9 mouse cellular contexts compared by ENCODE assay signal in the genomic region with DNA sequence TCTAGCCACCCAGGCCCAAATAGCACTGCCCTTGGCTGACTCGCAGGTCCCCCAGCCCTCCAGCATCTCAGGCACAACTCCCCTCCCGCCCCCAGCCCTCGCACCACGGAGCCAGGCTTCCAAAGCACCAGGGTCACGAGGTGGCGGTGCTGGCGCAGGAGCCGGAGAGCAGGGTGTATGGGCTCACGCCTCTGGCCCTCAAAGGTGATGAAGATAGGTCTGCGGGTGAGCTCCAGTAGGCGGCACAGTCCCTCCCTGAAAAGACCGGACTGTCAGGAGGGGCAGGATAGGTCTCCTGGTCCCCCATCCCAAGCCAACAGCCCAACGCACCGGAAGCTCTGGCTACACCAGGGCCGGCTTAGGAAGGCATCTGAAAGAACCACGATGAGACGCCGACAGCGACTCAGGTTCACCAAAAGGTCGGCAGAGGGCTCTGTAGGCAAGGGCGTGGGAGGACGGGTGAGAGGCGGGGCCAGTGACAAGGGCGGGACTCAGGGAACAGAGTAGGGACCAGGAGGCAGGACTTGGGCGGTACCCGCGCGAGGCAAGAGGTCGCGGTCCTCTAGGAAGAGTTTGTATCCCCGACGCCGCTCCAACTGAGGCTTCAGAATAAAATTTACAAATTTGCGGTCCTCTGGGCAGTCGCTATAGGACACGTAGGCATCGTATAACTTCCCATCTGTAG. TPM values are rescaled to one million over a fixed set of nuclear protein-coding genes. Genes with fewer than 3 reads are reported as not detected.
DNase-seq lines count a peak whose midpoint lies in the region; ATAC-seq and TF ChIP-seq lines count a peak whose summit lies in the region.
"Had no signal": no experiment of that assay in that cellular context is flagged by ENCODE, and none has a peak within 500 bp of the region (broad histone marks: within the 10 kb centered on the region; RNA-seq: fewer than 3 reads in every experiment).

No protein-coding gene starts in this region.

- H3K4me2 ChIP-seq in heart, postnatal 0 days (ENCODE audit: low read depth, low read length), result peak overlapping the region; percentile 40
- H3K4me2 ChIP-seq in lung, postnatal 0 days (replicated peaks; ENCODE audit: low read depth, low read length), result peak overlapping the region; percentile 36

- no peaks in the 10 kb centered on the region for H3K36me3 ChIP-seq in forebrain, embryonic 10.5 days (replicated peaks)
- H3K36me3 ChIP-seq in heart, postnatal 0 days (replicated peaks; ENCODE audit: control insufficient read depth, insufficient read depth, low read length), result no peaks in the 10 kb centered on the region
- H3K36me3 ChIP-seq in lung, postnatal 0 days (ENCODE audit: insufficient read depth, low read length), result no peaks in the 10 kb centered on the region

- H3K27me3 ChIP-seq in forebrain, embryonic 10.5 days (ENCODE audit: poor library complexity, severe bottlenecking), result peaks cover 85% of the 10 kb centered on the region
- H3K27me3 ChIP-seq in heart, postnatal 0 days (ENCODE audit: control insufficient read depth, insufficient read depth, low read length), result peaks cover 31% of the 10 kb centered on the region
- peaks cover 5% of the 10 kb centered on the region; the same call in 1 of the 2 replicates for H3K27me3 ChIP-seq in lung, postnatal 0 days (replicated peaks; ENCODE audit: insufficient read depth, low read length)

- no peak overlapping the region for H3K9ac ChIP-seq in heart, postnatal 0 days (replicated peaks; ENCODE audit: low read depth, low read length)
- H3K9ac ChIP-seq in lung, postnatal 0 days (replicated peaks; ENCODE audit: low read depth), result no peak overlapping the region

- H3K4me1 ChIP-seq in forebrain, embryonic 10.5 days, result peaks cover 53% of the 10 kb centered on the region
- no peaks in the 10 kb centered on the region for H3K4me1 ChIP-seq in heart, postnatal 0 days (ENCODE audit: control insufficient read depth, insufficient read depth)
- peaks cover 2% of the 10 kb centered on the region; the same call in 1 of the 2 replicates for H3K4me1 ChIP-seq in lung, postnatal 0 days (ENCODE audit: insufficient read depth, low read depth, low read length)

- peak; percentile 88 for ATAC-seq in heart, postnatal 0 days (ENCODE audit: insufficient read depth, low read depth)
- ATAC-seq in lung, postnatal 0 days, result peak; percentile 93

- peak; percentile 84 for TF ChIP-seq CTCF in heart, postnatal 0 days (IDR thresholded peaks at IDR 0.05; ENCODE audit: low read depth)
- TF ChIP-seq CTCF in lung, postnatal 0 days (IDR thresholded peaks at IDR 0.05), result peak; percentile 78

- 8% methylated on average over 37 of the region's 37 CpGs for WGBS in forebrain, embryonic 10.5 days
- WGBS in heart, postnatal 0 days, result 7% methylated on average over 36 of the region's 37 CpGs
- 6% methylated on average over 37 of the region's 37 CpGs for WGBS in lung, postnatal 0 days

- H3K9me3 ChIP-seq in forebrain, embryonic 10.5 days, result no peaks in the 10 kb centered on the region
- no peaks in the 10 kb centered on the region for H3K9me3 ChIP-seq in heart, postnatal 0 days (replicated peaks; ENCODE audit: control insufficient read depth, low read length)
- no peaks in the 10 kb centered on the region for H3K9me3 ChIP-seq in lung, postnatal 0 days (ENCODE audit: low read length)

- TF ChIP-seq EP300 in heart, postnatal 0 days (IDR thresholded peaks at IDR 0.05; ENCODE audit: low read depth), result no peak
- no peak for TF ChIP-seq EP300 in lung, postnatal 0 days (IDR thresholded peaks at IDR 0.05)

- H3K27ac ChIP-seq in forebrain, embryonic 10.5 days, result peak overlapping the region; percentile 78
- H3K27ac ChIP-seq in heart, postnatal 0 days (ENCODE audit: low read depth), result no peak overlapping the region
- no peak overlapping the region for H3K27ac ChIP-seq in lung, postnatal 0 days (ENCODE audit: low read length)

- peak; percentile 93 for DNase-seq in ES-CJ7 (ENCODE audit: low read depth, low spot score)
- DNase-seq in c-Kit-positive CD71-positive TER-119-negative erythroid progenitor cells, embryonic 14.5 days (ENCODE audit: low read depth), result peak; percentile 90
- DNase-seq in forebrain, embryonic 10.5 days (ENCODE audit: extremely low spot score, low spot score), result peak; percentile 86
- peak; percentile 86 for DNase-seq in heart, postnatal 0 days (ENCODE audit: low spot score)
- DNase-seq in kidney, postnatal 14 days, result peak; percentile 91
- DNase-seq in lung, postnatal 0 days (ENCODE audit: low spot score), result peak; percentile 94
- DNase-seq in ovary, postnatal 36 days (ENCODE audit: low spot score), result peak; percentile 86
- DNase-seq in thymus, postnatal 36 days, result peak; percentile 87 to 90

- peak overlapping the region; percentile 45 for H3K4me3 ChIP-seq in forebrain, embryonic 10.5 days
- peak overlapping the region; percentile 9; the same call in 1 of the 2 replicates for H3K4me3 ChIP-seq in heart, postnatal 0 days (ENCODE audit: low read depth, low read length)
- no peak overlapping the region for H3K4me3 ChIP-seq in lung, postnatal 0 days (ENCODE audit: low read depth, low read length)

RNA-seq across cellular contexts. Expression of gene Sigirr, which starts 8.2 kb away (rescaled TPM):
- 2.0 and 2.2 TPM in 2 replicates for polyA plus RNA-seq in forebrain, embryonic 10.5 days (2016; fragmentation: Nextera tagmentation; extraction: Ambion mirVana)
- total RNA-seq in heart, postnatal 0 days (2014; rRNA removed; ENCODE audit: low replicate concordance), result 10.3 and 16.8 TPM in 2 replicates
- polyA plus RNA-seq in heart, postnatal 0 days (2015; fragmentation: Nextera tagmentation; extraction: Ambion mirVana), result 4.2 and 5.1 TPM in 2 replicates
- polyA plus RNA-seq in lung, postnatal 0 days (2015; fragmentation: Nextera tagmentation; extraction: Ambion mirVana), result 27.1 and 30.5 TPM in 2 replicates

RNA-seq across cellular contexts. Expression of gene Pkp3, which starts 14.2 kb away (rescaled TPM):
- 2.4 and 2.8 TPM in 2 replicates for polyA plus RNA-seq in forebrain, embryonic 10.5 days (2016; fragmentation: Nextera tagmentation; extraction: Ambion mirVana)
- 3.8 TPM in 1 of 2 replicates, not detected in the other for total RNA-seq in heart, postnatal 0 days (2014; rRNA removed; ENCODE audit: low replicate concordance)
- 0.19 and 0.20 TPM in 2 replicates for polyA plus RNA-seq in heart, postnatal 0 days (2015; fragmentation: Nextera tagmentation; extraction: Ambion mirVana)
- polyA plus RNA-seq in lung, postnatal 0 days (2015; fragmentation: Nextera tagmentation; extraction: Ambion mirVana), result 14.4 and 15.3 TPM in 2 replicates
- total RNA-seq: layer of hippocampus, adult 18-20 months had no signal

RNA-seq across cellular contexts. Expression of gene Ano9, which starts 25.4 kb away (rescaled TPM):
- polyA plus RNA-seq in forebrain, embryonic 10.5 days (2016; fragmentation: Nextera tagmentation; extraction: Ambion mirVana), result 0.53 and 0.69 TPM in 2 replicates
- not detected in 2 replicates for total RNA-seq in heart, postnatal 0 days (2014; rRNA removed; ENCODE audit: low replicate concordance)
- 0.04 and 0.07 TPM in 2 replicates for polyA plus RNA-seq in heart, postnatal 0 days (2015; fragmentation: Nextera tagmentation; extraction: Ambion mirVana)
- 1.5 and 3.1 TPM in 2 replicates for polyA plus RNA-seq in lung, postnatal 0 days (2015; fragmentation: Nextera tagmentation; extraction: Ambion mirVana)
- total RNA-seq: layer of hippocampus, adult 18-20 months had no signal

RNA-seq across cellular contexts. Expression of gene Ptdss2, which starts 30.0 kb away (rescaled TPM):
- polyA plus RNA-seq in forebrain, embryonic 10.5 days (2016; fragmentation: Nextera tagmentation; extraction: Ambion mirVana), result 81.1 and 84.7 TPM in 2 replicates
- 22.3 and 35.5 TPM in 2 replicates for total RNA-seq in heart, postnatal 0 days (2014; rRNA removed; ENCODE audit: low replicate concordance)
- 54.8 and 56.9 TPM in 2 replicates for polyA plus RNA-seq in heart, postnatal 0 days (2015; fragmentation: Nextera tagmentation; extraction: Ambion mirVana)
- polyA plus RNA-seq in lung, postnatal 0 days (2015; fragmentation: Nextera tagmentation; extraction: Ambion mirVana), result 39.1 and 45.7 TPM in 2 replicates

RNA-seq across cellular contexts. Expression of gene B4galnt4, which starts 31.3 kb away (rescaled TPM):
- polyA plus RNA-seq in forebrain, embryonic 10.5 days (2016; fragmentation: Nextera tagmentation; extraction: Ambion mirVana), result 24.6 and 30.4 TPM in 2 replicates
- total RNA-seq in heart, postnatal 0 days (2014; rRNA removed; ENCODE audit: low replicate concordance), result 0.43 TPM in 1 of 2 replicates, not detected in the other
- polyA plus RNA-seq in heart, postnatal 0 days (2015; fragmentation: Nextera tagmentation; extraction: Ambion mirVana), result 0.10 TPM in 1 of 2 replicates, not detected in the other
- polyA plus RNA-seq in lung, postnatal 0 days (2015; fragmentation: Nextera tagmentation; extraction: Ambion mirVana), result 0.13 and 0.20 TPM in 2 replicates
